Mouse (Mus musculus) embryonic facial prominence, embryonic 14.5 days (tissue): Measurements from ENCODE around the gene Strn. TPM values are rescaled to one million over a fixed set of nuclear protein-coding genes. Genes with fewer than 3 reads are reported as not detected.
A peak's percentile ranks its signal among the peaks of the same experiment; 100 is the strongest.

ENCODE experiments used
- ATAC-seq: fragments of 200-750 bp; cut with Nextera tagmentation; 2 replicates; pipeline ENCODE4 v1.8.0; 2017; ENCODE audit warnings: low read depth, moderate number of reproducible peaks, moderate TSS enrichment
- DNase-seq: peaks from one replicate; pipeline ENCODE4 v3.0.0-alpha.2; 2015; ENCODE audit warnings: low spot score
- H3K27ac ChIP-seq: fragments of 300-500 bp; sonication (generic); replicated peaks from 2 replicates; pipeline ENCODE4 v1.5.1; 2014; ENCODE audit warnings: low read depth, mild to moderate bottlenecking, low read length, moderate library complexity
- H3K27me3 ChIP-seq: fragments of 300-500 bp; sonication (generic); replicated peaks from 2 replicates; pipeline ENCODE4 v1.6.1; 2014; ENCODE audit warnings: low read length; ENCODE audit not compliant: control insufficient read depth, insufficient read depth
- H3K36me3 ChIP-seq: fragments of 300-500 bp; sonication (generic); 2 replicates; pipeline ENCODE4 v1.6.1; 2014; ENCODE audit warnings: low read length, mixed read lengths; ENCODE audit not compliant: control insufficient read depth, insufficient read depth
- H3K4me1 ChIP-seq: fragments of 300-500 bp; sonication (generic); 2 replicates; pipeline ENCODE4 v1.6.1; 2014; ENCODE audit warnings: antibody characterized with exemption, low read length; ENCODE audit not compliant: control insufficient read depth, insufficient read depth
- H3K4me2 ChIP-seq: fragments of 300-500 bp; sonication (generic); 2 replicates; pipeline ENCODE4 v1.6.1; 2014; ENCODE audit warnings: low read depth, mild to moderate bottlenecking, low read length, moderate library complexity, mixed read lengths
- H3K4me3 ChIP-seq: fragments of 300-500 bp; sonication (generic); 2 replicates; pipeline ENCODE4 v1.5.1; 2014; ENCODE audit warnings: low read depth, mild to moderate bottlenecking, low read length
- H3K9ac ChIP-seq: fragments of 300-500 bp; sonication (generic); 2 replicates; pipeline ENCODE4 v1.6.1; 2014; ENCODE audit warnings: low read depth, mild to moderate bottlenecking, low read length, moderate library complexity, mixed read lengths
- H3K9me3 ChIP-seq: fragments of 300-500 bp; sonication (generic); 2 replicates; pipeline ENCODE4 v1.6.1; 2016; ENCODE audit warnings: low read length; ENCODE audit not compliant: control insufficient read depth
- WGBS: fragments of 180-500 bp; shearing (Covaris S2); extraction: QIAGEN DNeasy Blood & Tissue Kit; methylation state at CpG from one replicate; pipeline ENCODE4 v1.1.7; 2014; 5-methylcytosine and 5-hydroxymethylcytosine counted together
- polyA plus RNA-seq: library from polyadenylated mRNA; unstranded; fragments of >200 nt; fragmentation: Nextera tagmentation; extraction: Ambion mirVana; gene quantifications from 2 replicates; pipeline ENCODE4 v1.2.1, GENCODE M21; 2014

The Strn gene
- polyA plus RNA-seq, 1 experiment from 2014 or later = 6.9 TPM

DNA sequence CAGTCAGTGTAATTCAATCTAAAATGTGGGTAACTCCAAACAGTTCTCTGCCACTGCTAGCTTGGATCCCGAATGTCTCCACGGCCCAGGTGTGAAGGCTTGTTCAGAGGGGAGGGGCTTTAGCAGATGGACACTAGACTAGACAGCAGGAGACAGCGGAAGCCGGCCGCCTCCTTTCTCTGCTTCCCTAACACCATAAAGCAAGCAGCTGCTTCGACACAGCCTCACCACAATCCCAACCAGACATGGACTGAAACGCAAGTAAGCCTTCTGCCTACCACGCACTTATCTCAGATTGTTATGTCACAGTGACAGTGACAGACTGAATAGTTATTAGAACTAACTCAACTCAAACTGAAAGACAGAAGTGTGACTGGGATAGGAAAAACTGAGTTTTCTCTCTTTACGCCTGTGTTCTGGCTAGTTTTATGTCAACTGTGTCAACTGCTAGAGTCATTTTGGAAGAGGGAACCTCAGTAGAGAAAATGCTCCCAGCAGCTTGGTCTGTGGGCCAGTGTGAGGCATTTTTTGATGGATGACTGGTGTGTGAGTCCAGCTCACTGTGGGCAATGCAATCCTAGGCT, 71.9 kb downstream of the Strn start:
- no peak for ATAC-seq
- no peaks in the 10 kb centered on the region for H3K27me3 ChIP-seq
- DNase-seq = no peak
- WGBS = 66% methylated on average over 9 of the region's 9 CpGs
- no peak overlapping the region for H3K4me3 ChIP-seq
- no peak overlapping the region for H3K9ac ChIP-seq
- H3K4me1 ChIP-seq = no peaks in the 10 kb centered on the region
- H3K4me2 ChIP-seq = no peak overlapping the region
- H3K36me3 ChIP-seq = peaks cover 62% of the 10 kb centered on the region
- no peak overlapping the region for H3K27ac ChIP-seq
- 0 out of 2 replicates have a peak, but pooled peaks cover 1% of the 10 kb centered on the region for H3K9me3 ChIP-seq

DNA sequence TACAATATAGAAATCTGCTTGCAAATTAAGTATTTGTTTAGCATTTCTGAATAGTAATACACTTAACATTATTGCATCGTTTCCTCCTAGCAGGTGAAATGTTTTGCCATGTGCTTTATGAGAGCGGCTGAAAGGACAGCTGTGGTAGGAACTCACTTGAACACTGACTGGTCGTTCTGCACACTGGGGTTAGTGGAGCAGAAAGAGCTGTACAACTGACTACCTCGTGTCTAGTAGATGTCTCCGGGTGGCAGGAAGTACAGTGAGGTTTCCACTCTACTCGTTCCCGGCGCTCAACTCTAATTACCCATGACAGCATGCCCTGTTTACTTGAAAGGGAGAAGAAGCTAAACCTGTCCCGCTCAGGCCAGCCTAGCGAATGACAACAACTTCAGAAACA, 82.2 kb downstream of the Strn start:
- peak; percentile 26 for DNase-seq
- 76% methylated on average over 10 of the region's 10 CpGs for WGBS
- Histone ChIP-seq H3K9me3 (0 out of 2 replicates have a peak, but pooled peaks cover 2% of the 10 kb centered on the region), H3K36me3 (peaks cover 70% of the 10 kb centered on the region), H3K4me2 (no peak overlapping the region), H3K9ac (no peak overlapping the region), H3K27ac (no peak overlapping the region), H3K4me1 (no peaks in the 10 kb centered on the region), H3K4me3 (no peak overlapping the region), H3K27me3 (no peaks in the 10 kb centered on the region)
- ATAC-seq = no peak

DNA sequence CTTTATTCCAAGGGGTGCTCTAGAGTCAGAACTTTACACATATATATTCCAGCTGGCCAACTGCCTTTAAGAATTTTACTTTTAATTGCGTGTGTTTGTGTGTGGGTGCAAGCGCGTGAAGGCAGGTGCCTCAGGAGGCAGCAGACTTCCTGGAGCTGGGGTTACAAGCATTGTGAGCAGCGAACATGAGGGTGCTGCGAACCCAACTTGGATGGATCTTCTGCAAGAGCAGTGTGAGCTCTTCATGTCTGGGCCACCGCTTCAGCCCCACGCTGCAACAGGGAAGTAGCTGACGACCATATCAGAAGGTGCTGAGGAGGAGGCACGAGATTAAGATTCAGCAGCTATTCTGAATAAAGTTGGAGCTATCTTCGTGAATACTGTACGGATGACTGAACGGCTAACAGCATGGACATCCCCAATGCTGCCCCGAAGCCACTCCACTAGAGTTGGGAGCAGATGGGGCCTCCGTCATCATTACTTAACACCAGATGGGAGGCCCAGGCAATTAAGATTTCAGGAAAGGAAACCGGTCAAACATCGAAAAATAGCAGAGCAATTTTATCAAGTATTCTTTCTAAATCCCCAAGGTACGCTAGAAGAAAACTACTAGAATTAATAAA, 93.0 kb downstream of the Strn start:
- Histone ChIP-seq H3K4me1 (0 out of 2 replicates have a peak, but pooled peaks cover 6% of the 10 kb centered on the region), H3K4me2 (no peak overlapping the region), H3K36me3 (0 out of 2 replicates have a peak, but pooled peaks cover 6% of the 10 kb centered on the region), H3K27ac (no peak overlapping the region), H3K27me3 (no peaks in the 10 kb centered on the region), H3K9ac (no peak overlapping the region), H3K9me3 (no peaks in the 10 kb centered on the region), H3K4me3 (no peak overlapping the region)
- DNase-seq (no peak), ATAC-seq (no peak)
- 86% methylated on average over 17 of the region's 17 CpGs for WGBS

DNA sequence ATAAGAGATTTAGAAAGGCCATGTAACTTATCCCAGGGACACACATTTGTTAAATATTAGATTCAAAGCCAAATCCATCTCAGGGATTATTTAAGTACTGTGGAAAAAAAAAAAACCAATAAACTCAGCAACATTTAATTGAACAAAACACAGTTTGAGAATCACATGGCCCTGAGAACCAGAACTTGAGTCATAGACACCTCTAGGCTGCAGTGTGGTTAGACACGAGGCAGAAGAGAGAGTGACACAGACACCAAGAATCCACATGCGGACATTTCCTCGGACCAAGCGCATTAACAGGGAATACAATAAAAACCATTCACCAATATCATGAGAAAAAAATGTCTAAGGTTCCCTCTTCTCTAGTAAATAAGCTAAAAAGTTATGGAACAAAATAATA, 94.7 kb downstream of the Strn start:
- no peak for ATAC-seq
- no peaks in the 10 kb centered on the region for H3K27me3 ChIP-seq
- H3K9me3 ChIP-seq = no peaks in the 10 kb centered on the region
- no peak overlapping the region for H3K9ac ChIP-seq
- H3K4me2 ChIP-seq = no peak overlapping the region
- WGBS = 80% methylated on average over 4 of the region's 4 CpGs
- no peak overlapping the region for H3K27ac ChIP-seq
- no peak overlapping the region for H3K4me3 ChIP-seq
- H3K4me1 ChIP-seq = 0 out of 2 replicates have a peak, but pooled peaks cover 6% of the 10 kb centered on the region
- no peak for DNase-seq
- no peaks in the 10 kb centered on the region for H3K36me3 ChIP-seq

DNA sequence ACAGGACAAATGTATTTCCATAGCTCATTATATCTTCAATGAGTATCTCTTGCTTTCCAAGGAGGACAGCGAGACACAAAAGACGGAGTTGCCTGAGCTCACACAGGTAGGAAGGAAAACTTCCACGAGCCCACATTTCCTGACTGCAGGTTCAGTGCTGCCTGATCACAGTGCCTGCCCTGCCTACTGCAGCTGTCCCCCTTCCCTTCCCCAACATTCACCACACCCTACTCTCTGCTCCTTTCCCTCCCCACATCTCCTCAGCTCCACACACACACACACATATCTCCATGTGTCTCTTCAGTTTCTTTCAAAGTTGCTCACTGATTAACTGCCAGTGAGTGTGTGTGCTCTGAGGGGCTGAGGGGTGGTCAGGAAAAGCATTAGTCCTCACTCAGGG, 96.6 kb downstream of the Strn start:
- Histone ChIP-seq H3K9me3 (no peaks in the 10 kb centered on the region), H3K27ac (no peak overlapping the region), H3K4me1 (0 out of 2 replicates have a peak, but pooled peaks cover 6% of the 10 kb centered on the region), H3K9ac (no peak overlapping the region), H3K4me2 (no peak overlapping the region), H3K36me3 (no peaks in the 10 kb centered on the region), H3K4me3 (no peak overlapping the region), H3K27me3 (no peaks in the 10 kb centered on the region)
- no peak for ATAC-seq
- no peak for DNase-seq
- 93% methylated on average over 3 of the region's 3 CpGs for WGBS

DNA sequence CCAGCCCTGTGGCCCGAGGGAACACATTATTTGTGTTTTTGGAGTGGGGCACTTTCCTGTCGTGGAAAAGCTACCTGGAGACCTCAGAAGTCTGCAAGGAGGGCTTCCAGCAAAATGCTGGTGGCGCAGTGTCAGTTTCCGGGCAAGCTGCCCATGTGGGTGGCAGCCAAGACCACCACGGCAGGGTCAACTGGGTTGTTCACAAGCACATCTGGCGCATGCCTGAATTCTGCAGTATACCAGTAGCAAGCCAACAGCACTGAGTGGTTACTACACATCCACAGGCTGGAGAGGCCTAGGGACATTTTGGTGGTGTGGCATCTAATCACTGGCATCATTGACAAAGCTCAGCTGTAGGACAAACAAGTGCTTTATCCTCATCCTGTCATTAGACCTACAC, 97.9 kb downstream of the Strn start:
- Histone ChIP-seq H3K27me3 (no peaks in the 10 kb centered on the region), H3K4me3 (no peak overlapping the region), H3K9ac (no peak overlapping the region), H3K27ac (no peak overlapping the region), H3K4me2 (no peak overlapping the region), H3K9me3 (no peaks in the 10 kb centered on the region), H3K4me1 (0 out of 2 replicates have a peak, but pooled peaks cover 6% of the 10 kb centered on the region), H3K36me3 (no peaks in the 10 kb centered on the region)
- 58% methylated on average over 6 of the region's 6 CpGs for WGBS
- DNase-seq (peak; percentile 15), ATAC-seq (no peak)

GRCm38 (mm10) chr17:78637140-78637539, 99.9 kb downstream of the Strn start:
- 95% methylated on average over 7 of the region's 7 CpGs for WGBS
- ATAC-seq = no peak
- H3K27ac ChIP-seq = no peak overlapping the region
- H3K9ac ChIP-seq = no peak overlapping the region
- no peaks in the 10 kb centered on the region for H3K9me3 ChIP-seq
- H3K36me3 ChIP-seq = no peaks in the 10 kb centered on the region
- 0 out of 2 replicates have a peak, but pooled peaks cover 6% of the 10 kb centered on the region for H3K4me1 ChIP-seq
- no peak overlapping the region for H3K4me2 ChIP-seq
- H3K27me3 ChIP-seq = no peaks in the 10 kb centered on the region
- DNase-seq = no peak
- H3K4me3 ChIP-seq = no peak overlapping the region

DNA sequence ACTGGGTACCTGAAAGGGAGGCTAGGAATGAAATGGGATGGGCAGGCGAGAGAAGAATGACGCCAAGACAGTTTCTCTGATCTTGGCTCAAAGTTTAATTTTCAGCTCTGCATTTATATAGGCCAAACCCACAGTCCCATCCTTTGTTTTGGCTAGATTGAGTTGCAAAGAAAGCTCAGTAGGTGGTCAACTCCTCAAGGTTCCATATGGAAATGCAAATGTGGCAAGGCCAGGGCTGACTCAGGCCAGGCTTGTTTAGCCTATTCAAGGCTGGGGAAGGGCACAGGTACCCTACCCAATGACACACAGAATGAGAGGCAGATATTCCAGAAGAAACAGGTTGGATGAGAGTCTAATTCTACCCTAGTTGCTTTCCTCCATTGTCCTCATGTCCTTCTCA, 101.4 kb downstream of the Strn start:
- no peaks in the 10 kb centered on the region for H3K27me3 ChIP-seq
- H3K9ac ChIP-seq = no peak overlapping the region
- DNase-seq = no peak
- WGBS = 54% methylated on average over 2 of the region's 2 CpGs
- no peak overlapping the region for H3K4me2 ChIP-seq
- H3K9me3 ChIP-seq = 0 out of 2 replicates have a peak, but pooled peaks cover 4% of the 10 kb centered on the region
- ATAC-seq = no peak
- 0 out of 2 replicates have a peak, but pooled peaks cover 6% of the 10 kb centered on the region for H3K4me1 ChIP-seq
- no peaks in the 10 kb centered on the region for H3K36me3 ChIP-seq
- no peak overlapping the region for H3K27ac ChIP-seq
- H3K4me3 ChIP-seq = no peak overlapping the region

GRCm38 (mm10) chr17:78624941-78625340, 112.1 kb downstream of the Strn start:
- 0 out of 2 replicates have a peak, but pooled peaks cover 2% of the 10 kb centered on the region for H3K9me3 ChIP-seq
- H3K4me3 ChIP-seq = no peak overlapping the region
- no peaks in the 10 kb centered on the region for H3K27me3 ChIP-seq
- H3K9ac ChIP-seq = no peak overlapping the region
- no peak overlapping the region for H3K4me2 ChIP-seq
- no peak for DNase-seq
- 95% methylated on average over 19 of the region's 19 CpGs for WGBS
- no peaks in the 10 kb centered on the region for H3K36me3 ChIP-seq
- no peak overlapping the region for H3K27ac ChIP-seq
- ATAC-seq = no peak
- no peaks in the 10 kb centered on the region for H3K4me1 ChIP-seq
